Mouse (Mus musculus): ENCODE measurements around the gene Gm13290. TPM values are rescaled to one million over a fixed set of nuclear protein-coding genes. Genes with fewer than 3 reads are reported as not detected.
"Not testable (repeated sequence)": the region's sequence is repeated elsewhere in the genome, so short reads cannot be mapped to it uniquely, and the experiment has no call there.

Gene Gm13290
- polyA plus RNA-seq (2015; fragmentation: Nextera tagmentation; extraction: Ambion mirVana): 0.22 and 0.74 TPM in 2 replicates

GRCm38 (mm10) chr4:88773534-88773933, at the start of gene Gm13290:
TSS of gene Gm13290 (plus strand) at chr4:88773834.
- not testable (repeated sequence) for ATAC-seq (ENCODE audit: borderline replicate concordance, extremely low read depth, low FRiP score, low TSS enrichment); H3K27ac ChIP-seq; H3K27me3 ChIP-seq; H3K4me1 ChIP-seq; H3K36me3 ChIP-seq; H3K4me3 ChIP-seq; H3K4me2 ChIP-seq; H3K9me3 ChIP-seq; H3K9ac ChIP-seq
- no CpG with 5 or more reads among the region's 32 CpGs for WGBS

GRCm38 (mm10) chr4:88726727-88727126, 46.9 kb upstream of the Gm13290 start:
- Histone ChIP-seq H3K4me2 (peak overlapping the region; percentile 16; the same call in 1 of the 2 replicates), H3K4me1 (no peaks in the 10 kb centered on the region), H3K9ac (no peak overlapping the region), H3K27me3 (no peaks in the 10 kb centered on the region), H3K36me3 (no peaks in the 10 kb centered on the region), H3K9me3 (no peaks in the 10 kb centered on the region), H3K4me3 (no peak overlapping the region), H3K27ac (peak overlapping the region; percentile 44)
- 66% methylated on average over 6 of the region's 6 CpGs for WGBS
- ATAC-seq (ENCODE audit: borderline replicate concordance, extremely low read depth, low FRiP score, low TSS enrichment): no peak

GRCm38 (mm10) chr4:88727324-88727723, 46.3 kb upstream of the Gm13290 start:
- Histone ChIP-seq H3K4me1 (no peaks in the 10 kb centered on the region), H3K9me3 (no peaks in the 10 kb centered on the region), H3K9ac (no peak overlapping the region), H3K4me2 (peak overlapping the region; percentile 16; the same call in 1 of the 2 replicates), H3K36me3 (no peaks in the 10 kb centered on the region), H3K27me3 (no peaks in the 10 kb centered on the region), H3K4me3 (no peak overlapping the region), H3K27ac (no peak overlapping the region)
- whole genome bisulfite sequencing: 0% methylated on average over 1 of the region's 1 CpGs
- ATAC-seq (ENCODE audit: borderline replicate concordance, extremely low read depth, low FRiP score, low TSS enrichment): no peak

- Histone ChIP-seq H3K36me3 (no peaks in the 10 kb centered on the region), H3K9ac (no peak overlapping the region), H3K9me3 (no peaks in the 10 kb centered on the region), H3K27ac (no peak overlapping the region), H3K27me3 (no peaks in the 10 kb centered on the region), H3K4me2 (no peak overlapping the region), H3K4me1 (peaks cover 9% of the 10 kb centered on the region), H3K4me3 (no peak overlapping the region)
- 5% methylated on average over 2 of the region's 2 CpGs for WGBS
- ATAC-seq (ENCODE audit: borderline replicate concordance, extremely low read depth, low FRiP score, low TSS enrichment): no peak
These were observed 35.2 kb upstream of the Gm13290 start for GRCm38 (mm10) chr4:88738480-88738879.

GRCm38 (mm10) chr4:88739036-88739435, 34.6 kb upstream of the Gm13290 start:
- no peaks in the 10 kb centered on the region for H3K27me3 ChIP-seq
- H3K4me3 ChIP-seq: no peak overlapping the region
- no peak for ATAC-seq (ENCODE audit: borderline replicate concordance, extremely low read depth, low FRiP score, low TSS enrichment)
- H3K9me3 ChIP-seq: no peaks in the 10 kb centered on the region
- WGBS: 81% methylated on average over 6 of the region's 6 CpGs
- no peak overlapping the region for H3K4me2 ChIP-seq
- peaks cover 12% of the 10 kb centered on the region for H3K4me1 ChIP-seq
- H3K27ac ChIP-seq: no peak overlapping the region
- no peak overlapping the region for H3K9ac ChIP-seq
- H3K36me3 ChIP-seq: no peaks in the 10 kb centered on the region

GRCm38 (mm10) chr4:88741426-88741825, 32.2 kb upstream of the Gm13290 start:
- H3K9ac ChIP-seq: no peak overlapping the region
- 83% methylated on average over 4 of the region's 4 CpGs for WGBS
- H3K4me3 ChIP-seq: no peak overlapping the region
- no peaks in the 10 kb centered on the region for H3K9me3 ChIP-seq
- H3K4me2 ChIP-seq: no peak overlapping the region
- H3K4me1 ChIP-seq: peaks cover 15% of the 10 kb centered on the region
- no peaks in the 10 kb centered on the region for H3K36me3 ChIP-seq
- H3K27ac ChIP-seq: no peak overlapping the region
- H3K27me3 ChIP-seq: no peaks in the 10 kb centered on the region
- ATAC-seq (ENCODE audit: borderline replicate concordance, extremely low read depth, low FRiP score, low TSS enrichment): no peak

GRCm38 (mm10) chr4:88742771-88743371, 30.8 kb upstream of the Gm13290 start:
- WGBS: 47% methylated on average over 7 of the region's 7 CpGs
- Histone ChIP-seq H3K27ac (no peak overlapping the region; the same call in 1 of the 2 replicates), H3K27me3 (no peaks in the 10 kb centered on the region), H3K4me1 (peaks cover 15% of the 10 kb centered on the region), H3K9ac (no peak overlapping the region), H3K36me3 (no peaks in the 10 kb centered on the region), H3K4me3 (no peak overlapping the region), H3K9me3 (no peaks in the 10 kb centered on the region), H3K4me2 (no peak overlapping the region)
- no peak for ATAC-seq (ENCODE audit: borderline replicate concordance, extremely low read depth, low FRiP score, low TSS enrichment)

- Histone ChIP-seq H3K27ac (no peak overlapping the region), H3K27me3 (no peaks in the 10 kb centered on the region), H3K9ac (no peak overlapping the region), H3K9me3 (no peaks in the 10 kb centered on the region), H3K4me2 (no peak overlapping the region), H3K4me3 (no peak overlapping the region), H3K4me1 (peaks cover 15% of the 10 kb centered on the region), H3K36me3 (no peaks in the 10 kb centered on the region)
- WGBS: 69% methylated on average over 3 of the region's 3 CpGs
- ATAC-seq (ENCODE audit: borderline replicate concordance, extremely low read depth, low FRiP score, low TSS enrichment): no peak
These were observed 29.4 kb upstream of the Gm13290 start for GRCm38 (mm10) chr4:88744207-88744606.

GRCm38 (mm10) chr4:88749926-88750325, 23.7 kb upstream of the Gm13290 start:
- 51% methylated on average over 6 of the region's 6 CpGs for WGBS
- Histone ChIP-seq H3K9me3 (no peaks in the 10 kb centered on the region), H3K36me3 (no peaks in the 10 kb centered on the region), H3K27me3 (no peaks in the 10 kb centered on the region), H3K27ac (no peak overlapping the region), H3K9ac (no peak overlapping the region), H3K4me2 (no peak overlapping the region), H3K4me1 (0 out of 2 replicates have a peak, but pooled peaks cover 3% of the 10 kb centered on the region), H3K4me3 (no peak overlapping the region)
- no peak for ATAC-seq (ENCODE audit: borderline replicate concordance, extremely low read depth, low FRiP score, low TSS enrichment)

GRCm38 (mm10) chr4:88754818-88755340, 18.8 kb upstream of the Gm13290 start, which contains the start of gene Gm13271:
TSS of gene Gm13271 (plus strand) at chr4:88754868.
- H3K27me3 ChIP-seq; H3K9ac ChIP-seq; H3K9me3 ChIP-seq; H3K4me2 ChIP-seq; ATAC-seq (ENCODE audit: borderline replicate concordance, extremely low read depth, low FRiP score, low TSS enrichment); H3K36me3 ChIP-seq; H3K27ac ChIP-seq; H3K4me3 ChIP-seq; H3K4me1 ChIP-seq: not testable (repeated sequence)
- 74% methylated on average over 15 of the region's 15 CpGs for WGBS

GRCm38 (mm10) chr4:88756581-88757513, 16.8 kb upstream of the Gm13290 start:
- H3K36me3 ChIP-seq; H3K9me3 ChIP-seq; H3K4me1 ChIP-seq; ATAC-seq (ENCODE audit: borderline replicate concordance, extremely low read depth, low FRiP score, low TSS enrichment); H3K27me3 ChIP-seq: not testable (repeated sequence)
- Histone ChIP-seq H3K9ac (peak overlapping the region; percentile 74), H3K4me2 (peak overlapping the region; percentile 85), H3K4me3 (peak overlapping the region; percentile 60), H3K27ac (peak overlapping the region; percentile 97)
- 10% methylated on average over 28 of the region's 31 CpGs for WGBS

- H3K9ac ChIP-seq: peak overlapping the region; percentile 74; the same call in 1 of the 2 replicates
- H3K36me3 ChIP-seq, H3K27me3 ChIP-seq, H3K4me1 ChIP-seq, H3K9me3 ChIP-seq: not testable (repeated sequence)
- H3K27ac ChIP-seq: peak overlapping the region; percentile 97
- peak overlapping the region; percentile 85 for H3K4me2 ChIP-seq
- H3K4me3 ChIP-seq: peak overlapping the region; percentile 60
- ATAC-seq (ENCODE audit: borderline replicate concordance, extremely low read depth, low FRiP score, low TSS enrichment): peak; percentile 100
- under 1% methylated on average over 19 of the region's 21 CpGs for WGBS
These were observed 16.0 kb upstream of the Gm13290 start for GRCm38 (mm10) chr4:88757628-88758031.

All from lung, embryonic 15.5 days (tissue).